Mouse (Mus musculus): ENCODE data around the gene Rpe. TPM values are rescaled to one million over a fixed set of nuclear protein-coding genes. Genes with fewer than 3 reads are reported as not detected.

The Rpe gene
- 29.9 and 31.2 TPM in 2 replicates for polyA plus RNA-seq (2015; fragmentation: Nextera tagmentation; extraction: Ambion mirVana)

DNA sequence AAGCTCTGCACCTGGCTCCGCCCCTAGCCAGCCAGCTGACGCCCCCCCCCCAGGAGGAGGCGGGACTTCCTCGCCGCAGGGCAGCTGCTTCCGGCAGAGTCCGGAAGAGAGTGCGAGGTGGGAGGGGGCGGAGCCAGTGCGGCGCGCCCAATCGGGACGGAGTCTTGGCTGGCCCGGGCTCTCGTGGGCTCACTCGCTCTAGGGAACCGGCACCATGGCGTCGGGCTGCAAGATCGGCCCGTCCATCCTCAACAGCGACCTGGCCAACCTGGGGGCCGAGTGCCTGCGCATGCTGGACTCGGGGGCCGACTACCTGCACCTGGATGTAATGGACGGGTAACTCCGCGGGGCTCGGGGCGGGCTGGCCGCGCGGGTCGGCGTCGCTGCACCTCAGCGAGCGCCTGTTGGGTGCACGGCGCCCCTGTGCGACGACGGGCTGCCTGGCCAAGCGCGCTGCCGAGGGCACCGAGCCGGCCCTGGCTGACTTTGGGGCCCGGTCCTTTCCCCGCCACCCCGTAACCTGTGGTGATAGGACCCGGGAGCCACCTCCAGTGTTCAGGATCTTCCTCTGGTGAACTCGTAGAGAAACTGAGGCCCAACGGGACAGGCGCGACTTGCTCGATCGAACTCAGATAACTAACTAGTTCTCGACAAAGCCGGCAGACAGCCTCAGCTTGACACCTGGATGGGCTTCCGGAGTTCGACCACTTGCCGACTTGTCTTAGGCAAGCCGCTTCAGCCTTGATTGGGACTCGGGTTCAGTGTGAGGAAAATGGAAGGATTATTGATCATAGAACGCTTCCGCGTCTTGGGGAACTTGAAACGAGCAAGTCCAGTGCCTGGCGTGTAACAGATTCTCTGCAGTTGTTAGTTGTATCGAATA is at the start of gene Rpe:
Gene Rpe, plus strand, starts transcription at position 139 of the 883 bp plus-strand sequence.
- H3K36me3 ChIP-seq (replicated peaks) = no peaks in the 10 kb centered on the region
- peak within 1 kb of the TSS; percentile 84 for H3K4me3 ChIP-seq
- no peaks in the 10 kb centered on the region for H3K9me3 ChIP-seq
- peaks cover 25% of the 10 kb centered on the region for H3K4me1 ChIP-seq
- H3K4me2 ChIP-seq = peak within 1 kb of the TSS; percentile 58
- ATAC-seq (replicated peaks) = peak; percentile 100
- peak within 1 kb of the TSS; percentile 75 for H3K9ac ChIP-seq
- H3K27ac ChIP-seq = peak within 1 kb of the TSS; percentile 80
- no peaks in the 10 kb centered on the region for H3K27me3 ChIP-seq (replicated peaks)
- under 1% methylated on average over 73 of the region's 73 CpGs for WGBS

DNA sequence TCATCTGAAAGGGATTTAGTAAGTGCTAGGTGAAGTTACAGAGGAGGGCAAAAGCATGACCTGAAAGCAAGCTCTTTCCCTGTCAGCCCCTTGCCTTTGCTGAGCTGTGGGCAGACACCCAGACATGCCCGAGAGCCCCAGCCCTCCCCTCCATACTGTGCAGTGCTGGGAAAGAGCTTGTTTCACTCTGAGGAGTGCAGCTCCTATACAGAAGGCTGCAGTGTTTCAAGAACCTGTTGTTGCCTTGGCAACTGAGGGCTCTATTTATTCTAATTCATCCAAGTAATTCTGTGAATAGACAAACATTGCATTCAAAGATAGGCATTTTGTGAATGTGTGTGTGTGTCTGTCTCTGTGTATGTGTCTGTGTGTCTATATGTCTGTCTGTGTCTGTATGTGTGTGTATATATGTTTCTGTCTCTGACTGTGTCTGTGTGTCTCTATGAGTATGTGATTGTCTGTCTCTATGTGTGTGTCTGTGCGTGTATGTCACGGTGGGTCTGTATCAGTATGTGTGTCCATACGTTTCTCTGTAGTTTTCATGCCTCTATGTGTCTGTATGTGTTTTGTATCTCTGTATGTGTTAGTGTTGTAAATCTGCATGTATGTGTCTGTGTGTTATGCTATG is 45.4 kb upstream of the Rpe start:
- Histone ChIP-seq H3K9ac (no peak overlapping the region), H3K4me2 (no peak overlapping the region), H3K27me3 (replicated peaks) (no peaks in the 10 kb centered on the region), H3K4me3 (no peak overlapping the region), H3K4me1 (peaks cover 9% of the 10 kb centered on the region), H3K27ac (peak overlapping the region; percentile 50; the same call in 1 of the 2 replicates), H3K9me3 (no peaks in the 10 kb centered on the region), H3K36me3 (replicated peaks) (0 out of 2 replicates have a peak, but pooled peaks cover 3% of the 10 kb centered on the region)
- WGBS = 26% methylated on average over 4 of the region's 4 CpGs
- peak; percentile 99 for ATAC-seq (replicated peaks)

DNA sequence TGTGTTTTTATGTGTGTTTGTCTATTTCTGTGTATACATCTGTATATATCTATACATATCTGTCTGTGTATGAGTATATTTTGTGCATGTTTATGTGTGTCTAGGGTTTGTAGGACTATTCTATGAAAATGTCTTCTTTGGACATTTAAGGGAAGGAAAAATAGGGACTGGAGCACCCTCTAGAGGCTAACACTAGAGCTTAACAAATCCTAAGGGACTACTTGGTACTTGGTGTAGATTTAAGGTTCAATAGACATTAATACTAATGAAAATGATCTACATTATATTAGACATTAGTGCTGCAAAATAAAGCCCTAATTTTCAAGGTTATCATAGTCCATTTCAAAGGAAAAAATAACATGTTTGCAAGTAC is 44.9 kb upstream of the Rpe start:
- H3K4me2 ChIP-seq = no peak overlapping the region
- H3K27me3 ChIP-seq (replicated peaks) = no peaks in the 10 kb centered on the region
- no peaks in the 10 kb centered on the region for H3K9me3 ChIP-seq
- H3K36me3 ChIP-seq (replicated peaks) = 0 out of 2 replicates have a peak, but pooled peaks cover 3% of the 10 kb centered on the region
- peak; percentile 86 for ATAC-seq (replicated peaks)
- H3K4me1 ChIP-seq = peaks cover 9% of the 10 kb centered on the region
- H3K4me3 ChIP-seq = no peak overlapping the region
- H3K9ac ChIP-seq = no peak overlapping the region
- H3K27ac ChIP-seq = 0 out of 2 replicates have a peak overlapping the region, but pooled peaks have one; percentile 50

DNA sequence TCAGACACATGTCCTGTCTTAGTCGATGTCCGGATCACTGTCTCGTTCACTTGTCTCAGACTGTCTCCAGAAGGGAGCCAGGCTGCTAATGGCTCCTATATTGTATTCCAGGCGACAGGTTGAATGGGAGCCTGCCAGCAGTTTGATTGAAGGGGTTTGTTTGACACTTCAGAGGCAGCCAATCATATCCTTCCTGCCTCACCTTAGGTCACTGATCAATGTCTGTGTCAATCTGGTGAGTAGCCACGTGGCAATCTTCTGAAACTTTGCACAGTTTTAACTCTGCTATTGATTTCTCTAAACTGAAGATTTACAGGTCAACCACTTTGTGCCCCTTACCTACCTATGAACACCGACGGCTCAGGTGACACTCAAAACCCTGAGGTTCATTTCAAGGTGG is 29.2 kb upstream of the Rpe start:
- Histone ChIP-seq H3K27me3 (replicated peaks) (no peaks in the 10 kb centered on the region), H3K9me3 (no peaks in the 10 kb centered on the region), H3K9ac (no peak overlapping the region), H3K4me3 (no peak overlapping the region), H3K36me3 (replicated peaks) (no peaks in the 10 kb centered on the region), H3K4me1 (no peaks in the 10 kb centered on the region), H3K27ac (no peak overlapping the region), H3K4me2 (no peak overlapping the region)
- ATAC-seq (replicated peaks) = no peak
- whole genome bisulfite sequencing = 71% methylated on average over 7 of the region's 7 CpGs

DNA sequence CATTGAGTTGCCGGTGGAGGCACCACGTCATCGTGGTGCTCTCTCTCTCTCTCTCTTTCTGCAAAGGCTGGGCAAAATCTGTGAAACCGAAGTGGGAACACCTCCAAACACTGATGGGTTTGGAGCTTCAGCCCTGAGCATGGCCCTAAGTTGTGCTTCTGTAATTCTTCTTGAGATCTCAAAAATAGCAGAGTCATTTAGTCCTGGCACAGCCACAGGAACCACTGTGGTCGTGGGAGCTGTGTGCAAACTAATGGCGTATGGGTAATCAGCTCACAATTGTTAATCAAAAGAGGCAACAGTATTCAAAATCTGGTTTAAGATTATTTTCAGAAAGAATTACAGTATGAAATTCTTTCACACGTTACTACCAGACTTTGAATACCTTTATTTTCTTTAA is 27.8 kb upstream of the Rpe start:
- Histone ChIP-seq H3K4me2 (no peak overlapping the region), H3K9ac (no peak overlapping the region), H3K9me3 (no peaks in the 10 kb centered on the region), H3K4me1 (no peaks in the 10 kb centered on the region), H3K27ac (no peak overlapping the region), H3K27me3 (replicated peaks) (no peaks in the 10 kb centered on the region), H3K36me3 (replicated peaks) (no peaks in the 10 kb centered on the region), H3K4me3 (no peak overlapping the region)
- no peak for ATAC-seq (replicated peaks)
- 84% methylated on average over 7 of the region's 7 CpGs for WGBS

DNA sequence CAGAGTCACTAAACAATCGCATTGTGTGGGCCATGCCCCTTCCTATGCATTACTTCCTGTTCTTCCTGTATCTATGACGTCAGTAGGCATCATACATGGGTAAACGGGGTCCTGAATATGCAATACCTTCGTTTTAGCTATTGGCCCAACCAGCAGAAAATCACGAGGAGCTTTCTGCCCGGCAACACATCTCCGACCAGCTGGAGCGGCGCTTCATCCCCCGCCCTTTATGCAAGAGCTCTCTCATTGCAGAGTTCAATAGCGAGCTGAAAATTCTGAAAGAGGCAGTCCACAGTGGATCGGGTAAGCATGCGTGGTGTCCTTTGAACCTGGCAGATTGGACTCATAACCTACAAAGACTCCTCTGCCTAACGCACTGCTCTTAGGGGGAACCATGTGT is 22.7 kb upstream of the Rpe start:
- no peak overlapping the region for H3K4me2 ChIP-seq
- no peak overlapping the region for H3K9ac ChIP-seq
- no peaks in the 10 kb centered on the region for H3K36me3 ChIP-seq (replicated peaks)
- no peak overlapping the region for H3K4me3 ChIP-seq
- no peaks in the 10 kb centered on the region for H3K27me3 ChIP-seq (replicated peaks)
- ATAC-seq (replicated peaks) = no peak
- H3K9me3 ChIP-seq = no peaks in the 10 kb centered on the region
- H3K4me1 ChIP-seq = no peaks in the 10 kb centered on the region
- H3K27ac ChIP-seq = no peak overlapping the region
- 66% methylated on average over 14 of the region's 14 CpGs for WGBS

DNA sequence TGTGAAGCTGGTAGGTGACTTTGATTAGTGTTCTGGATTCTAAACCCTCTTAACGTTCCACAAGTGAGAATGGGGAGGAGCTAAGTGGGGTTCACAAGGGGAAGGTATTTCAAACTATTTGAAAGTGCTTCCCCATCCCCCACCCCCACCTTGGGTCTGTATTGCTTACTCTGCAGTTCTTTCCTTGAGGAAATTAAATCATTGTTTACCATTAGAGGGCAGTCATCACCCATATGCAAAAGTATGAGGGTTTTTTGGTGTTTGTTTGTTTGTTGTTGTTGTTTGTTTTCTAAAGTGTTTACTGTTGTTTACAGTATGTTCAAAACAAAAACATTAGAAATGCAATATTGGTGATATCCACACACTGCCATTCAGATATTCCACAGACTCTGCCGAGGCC is 22.0 kb upstream of the Rpe start:
- 31% methylated on average over 2 of the region's 2 CpGs for WGBS
- Histone ChIP-seq H3K9ac (no peak overlapping the region), H3K27me3 (replicated peaks) (no peaks in the 10 kb centered on the region), H3K4me1 (no peaks in the 10 kb centered on the region), H3K4me2 (no peak overlapping the region), H3K4me3 (no peak overlapping the region), H3K36me3 (replicated peaks) (no peaks in the 10 kb centered on the region), H3K27ac (no peak overlapping the region), H3K9me3 (no peaks in the 10 kb centered on the region)
- no peak for ATAC-seq (replicated peaks)

DNA sequence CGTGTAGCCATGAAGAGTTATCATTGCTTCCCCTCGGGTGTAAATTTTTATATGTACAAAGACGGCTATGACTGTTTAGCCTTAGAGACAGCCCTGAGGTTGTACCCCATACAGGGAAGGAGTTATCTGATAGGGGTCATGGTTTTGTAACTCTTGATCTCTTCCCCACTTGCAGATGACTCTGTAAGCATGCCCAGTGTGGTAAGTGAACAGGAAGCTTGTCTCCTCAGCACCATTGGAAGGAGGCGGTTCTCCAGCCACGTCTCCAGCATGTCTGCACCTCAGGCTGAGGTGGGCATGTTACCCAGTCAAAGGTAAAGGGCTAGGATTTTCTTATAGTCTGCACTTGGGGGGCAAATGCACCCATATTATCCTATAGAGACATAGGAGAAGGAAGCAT is 17.7 kb upstream of the Rpe start:
- no peak overlapping the region for H3K9ac ChIP-seq
- 91% methylated on average over 5 of the region's 5 CpGs for WGBS
- no peak overlapping the region for H3K4me3 ChIP-seq
- H3K27ac ChIP-seq = no peak overlapping the region
- ATAC-seq (replicated peaks) = no peak
- H3K4me2 ChIP-seq = no peak overlapping the region
- no peaks in the 10 kb centered on the region for H3K36me3 ChIP-seq (replicated peaks)
- H3K4me1 ChIP-seq = no peaks in the 10 kb centered on the region
- no peaks in the 10 kb centered on the region for H3K9me3 ChIP-seq
- H3K27me3 ChIP-seq (replicated peaks) = no peaks in the 10 kb centered on the region

DNA sequence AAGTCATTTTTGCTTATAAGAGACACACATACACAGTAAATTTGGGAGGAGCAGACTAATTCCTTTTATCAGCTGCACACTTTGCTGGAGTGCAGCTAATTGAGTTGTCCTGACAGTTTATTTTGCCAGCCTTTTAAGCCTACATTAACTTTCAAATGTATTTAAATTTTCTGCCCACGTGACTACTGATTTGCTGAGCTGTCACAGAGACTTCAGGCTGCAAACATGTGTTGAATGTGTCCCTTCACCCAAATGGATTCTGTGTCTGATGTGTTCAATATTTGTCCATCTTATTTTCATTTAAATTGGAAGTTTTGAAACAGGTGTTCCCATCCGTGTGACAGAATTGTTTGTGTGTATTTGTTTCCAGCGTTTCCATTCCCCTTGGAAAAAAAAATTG is 8.9 kb upstream of the Rpe start:
- ATAC-seq (replicated peaks) = no peak
- no peak overlapping the region for H3K4me3 ChIP-seq
- 50% methylated on average over 3 of the region's 3 CpGs for WGBS

DNA sequence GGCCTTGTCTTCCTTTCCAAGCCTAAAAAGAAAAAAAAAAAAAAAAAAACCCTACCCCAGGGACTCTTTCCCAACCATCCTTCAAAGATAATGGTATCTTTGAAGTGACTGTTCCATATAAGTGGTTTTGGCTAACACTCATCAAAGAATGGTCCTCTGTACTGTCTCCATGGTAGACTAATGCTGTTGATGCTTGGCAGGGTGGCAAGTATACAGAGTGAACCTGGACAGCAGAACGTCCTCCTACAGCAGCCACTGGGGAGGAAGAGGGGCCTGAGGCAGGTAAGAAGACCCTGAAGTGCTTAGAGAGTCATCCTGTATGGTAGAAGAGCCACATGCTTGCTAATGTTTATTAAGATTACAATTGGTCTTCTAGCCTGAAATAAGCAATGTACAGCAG is 8.3 kb upstream of the Rpe start:
- H3K4me1 ChIP-seq = no peaks in the 10 kb centered on the region
- H3K9me3 ChIP-seq = no peaks in the 10 kb centered on the region
- no peak overlapping the region for H3K4me3 ChIP-seq
- no peak overlapping the region for H3K4me2 ChIP-seq
- no peaks in the 10 kb centered on the region for H3K36me3 ChIP-seq (replicated peaks)
- ATAC-seq (replicated peaks) = no peak
- no peaks in the 10 kb centered on the region for H3K27me3 ChIP-seq (replicated peaks)
- WGBS = 67% methylated on average over 1 of the region's 1 CpGs
- H3K9ac ChIP-seq = no peak overlapping the region
- H3K27ac ChIP-seq = no peak overlapping the region

More for the DNA sequence above, 8.9 kb upstream of the Rpe start:
- no peaks in the 10 kb centered on the region for H3K27me3 ChIP-seq (replicated peaks)
- no peaks in the 10 kb centered on the region for H3K4me1 ChIP-seq
- no peak overlapping the region for H3K27ac ChIP-seq
- H3K9me3 ChIP-seq = no peaks in the 10 kb centered on the region
- H3K36me3 ChIP-seq (replicated peaks) = no peaks in the 10 kb centered on the region
- no peak overlapping the region for H3K9ac ChIP-seq
- H3K4me2 ChIP-seq = no peak overlapping the region

DNA sequence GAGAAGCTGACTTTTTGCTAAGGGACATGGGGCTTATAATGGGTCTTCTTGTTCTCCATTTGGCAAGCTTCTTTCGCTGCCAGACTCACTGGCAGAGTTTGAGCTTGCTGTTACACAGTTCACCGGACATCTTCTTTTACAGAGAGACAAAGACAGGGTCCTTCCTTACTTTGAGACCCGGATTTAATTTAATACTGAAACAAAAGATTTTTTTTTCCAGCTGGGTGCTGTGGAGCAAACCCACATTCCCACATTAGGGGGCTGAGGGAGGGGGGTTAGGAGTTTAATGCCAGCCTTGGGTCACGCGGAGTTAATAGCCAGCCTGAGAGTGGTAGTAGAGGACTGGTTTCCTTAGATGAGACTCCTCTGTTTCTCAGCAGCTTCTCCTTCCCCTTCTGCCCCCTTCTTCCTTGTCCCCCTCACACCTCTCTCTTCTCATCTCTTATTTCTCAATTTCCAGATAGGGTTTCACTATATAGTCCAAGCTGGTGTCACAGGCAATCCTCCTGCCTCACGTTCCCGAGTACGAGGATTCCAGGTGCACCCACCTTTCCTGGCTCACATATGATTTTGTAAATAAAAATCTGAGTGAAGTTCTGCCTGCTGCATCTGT is 7.7 kb upstream of the Rpe start:
- Histone ChIP-seq H3K27ac (no peak overlapping the region), H3K4me1 (no peaks in the 10 kb centered on the region), H3K36me3 (replicated peaks) (no peaks in the 10 kb centered on the region), H3K9me3 (no peaks in the 10 kb centered on the region), H3K4me2 (no peak overlapping the region), H3K27me3 (replicated peaks) (no peaks in the 10 kb centered on the region), H3K9ac (no peak overlapping the region), H3K4me3 (no peak overlapping the region)
- peak; percentile 45; the same call in 1 of the 2 replicates for ATAC-seq (replicated peaks)
- 67% methylated on average over 8 of the region's 8 CpGs for WGBS

DNA sequence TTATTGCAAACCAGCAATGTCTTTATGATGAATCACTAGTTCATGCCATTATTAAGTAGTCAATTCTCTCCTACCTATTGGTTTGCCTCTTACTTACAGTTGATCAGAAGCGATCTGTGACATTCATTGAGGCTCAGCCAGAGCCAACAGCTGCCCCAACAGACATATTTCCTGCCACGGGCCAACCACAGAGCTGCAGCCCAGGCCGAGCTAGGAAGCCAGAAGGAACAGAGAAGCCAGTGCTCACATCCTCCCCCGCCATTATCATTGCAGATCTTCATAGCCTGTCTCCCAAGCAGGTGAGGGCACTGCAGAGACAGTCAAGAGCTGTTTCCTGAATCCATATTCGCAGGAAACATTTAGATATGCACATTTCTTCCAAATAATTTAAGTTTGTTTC is 6.4 kb upstream of the Rpe start:
- H3K4me3 ChIP-seq = no peak overlapping the region

More for the DNA sequence above, 6.4 kb upstream of the Rpe start:
- no peaks in the 10 kb centered on the region for H3K4me1 ChIP-seq
- 82% methylated on average over 5 of the region's 5 CpGs for WGBS
- no peak overlapping the region for H3K9ac ChIP-seq
- H3K27me3 ChIP-seq (replicated peaks) = no peaks in the 10 kb centered on the region
- ATAC-seq (replicated peaks) = no peak
- no peak overlapping the region for H3K27ac ChIP-seq
- H3K36me3 ChIP-seq (replicated peaks) = no peaks in the 10 kb centered on the region
- no peaks in the 10 kb centered on the region for H3K9me3 ChIP-seq
- H3K4me2 ChIP-seq = no peak overlapping the region

Measured in midbrain, embryonic 15.5 days (tissue).